ENCODE assay signal across 10 mouse cellular contexts in the genomic region with DNA sequence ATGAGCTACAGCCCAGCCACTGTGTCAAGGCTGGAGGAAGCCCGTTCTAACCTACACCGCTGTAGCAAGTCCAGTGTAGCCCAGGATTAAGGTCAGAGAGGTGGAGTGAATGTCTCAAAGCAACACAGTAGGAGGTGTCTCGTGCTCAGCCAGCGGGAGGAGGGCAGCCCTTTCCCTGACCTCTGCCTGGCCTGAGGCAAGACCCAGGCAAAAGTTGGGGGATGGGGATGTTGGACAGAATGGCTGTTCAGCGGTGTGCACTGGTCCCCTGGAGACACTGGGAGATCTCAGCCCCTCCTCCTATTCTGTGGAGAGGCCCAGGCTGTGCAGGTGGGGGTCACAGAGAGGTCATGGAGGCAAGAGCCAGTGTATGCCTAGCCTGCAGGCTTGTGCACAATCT. TPM values are rescaled to one million over a fixed set of nuclear protein-coding genes. Genes with fewer than 3 reads are reported as not detected.
DNase-seq lines count a peak whose midpoint lies in the region; ATAC-seq lines count a peak whose summit lies in the region.
"Had no signal": no experiment of that assay in that cellular context is flagged by ENCODE, and none has a peak within 500 bp of the region (broad histone marks: within the 10 kb centered on the region; RNA-seq: fewer than 3 reads in every experiment).

No protein-coding gene starts in this region.

- WGBS in forebrain, embryonic 11.5 days: under 1% methylated on average over 5 of the region's 5 CpGs
- 3% methylated on average over 5 of the region's 5 CpGs for WGBS in forebrain, embryonic 13.5 days
- WGBS in embryonic facial prominence, embryonic 11.5 days: 2% methylated on average over 5 of the region's 5 CpGs
- 17% methylated on average over 5 of the region's 5 CpGs for WGBS in intestine, embryonic 15.5 days

- no peaks in the 10 kb centered on the region for H3K36me3 ChIP-seq in forebrain, embryonic 11.5 days (ENCODE audit: control insufficient read depth, insufficient read depth, low read length)
- H3K36me3 ChIP-seq in forebrain, embryonic 13.5 days (ENCODE audit: poor library complexity, severe bottlenecking): no peaks in the 10 kb centered on the region
- no peaks in the 10 kb centered on the region for H3K36me3 ChIP-seq in embryonic facial prominence, embryonic 11.5 days (replicated peaks; ENCODE audit: control insufficient read depth, insufficient read depth, low read depth, low read length)
- H3K36me3 ChIP-seq in intestine, embryonic 15.5 days: no peaks in the 10 kb centered on the region
- H3K36me3 ChIP-seq: neural tube, embryonic 12.5 days had no signal

- H3K9ac ChIP-seq in forebrain, embryonic 11.5 days (ENCODE audit: low read length): no peak overlapping the region; the same call in 1 of the 2 replicates
- no peak overlapping the region for H3K9ac ChIP-seq in forebrain, embryonic 13.5 days
- no peak overlapping the region; the same call in 1 of the 2 replicates for H3K9ac ChIP-seq in embryonic facial prominence, embryonic 11.5 days (replicated peaks; ENCODE audit: low read length)
- no peak overlapping the region for H3K9ac ChIP-seq in intestine, embryonic 15.5 days
- H3K9ac ChIP-seq: neural tube, embryonic 12.5 days had no signal

- H3K27me3 ChIP-seq in forebrain, embryonic 11.5 days (ENCODE audit: control insufficient read depth, insufficient read depth, low read length): no peaks in the 10 kb centered on the region
- H3K27me3 ChIP-seq in forebrain, embryonic 13.5 days: no peaks in the 10 kb centered on the region
- no peaks in the 10 kb centered on the region for H3K27me3 ChIP-seq in embryonic facial prominence, embryonic 11.5 days (ENCODE audit: control insufficient read depth, insufficient read depth, low read length)
- H3K27me3 ChIP-seq in intestine, embryonic 15.5 days (replicated peaks): no peaks in the 10 kb centered on the region
- H3K27me3 ChIP-seq: neural tube, embryonic 12.5 days had no signal

- no peak for ATAC-seq in forebrain, embryonic 11.5 days (replicated peaks; ENCODE audit: low FRiP score)
- no peak for ATAC-seq in forebrain, embryonic 13.5 days
- peak; percentile 53; the same call in 1 of the 2 replicates for ATAC-seq in embryonic facial prominence, embryonic 11.5 days (replicated peaks; ENCODE audit: insufficient number of reproducible peaks, low FRiP score, low TSS enrichment, low read depth)
- no peak for ATAC-seq in intestine, embryonic 15.5 days

- peaks cover 12% of the 10 kb centered on the region for H3K4me1 ChIP-seq in forebrain, embryonic 11.5 days (replicated peaks; ENCODE audit: control insufficient read depth, insufficient read depth, low read length)
- peaks cover 13% of the 10 kb centered on the region for H3K4me1 ChIP-seq in forebrain, embryonic 13.5 days
- peaks cover 8% of the 10 kb centered on the region for H3K4me1 ChIP-seq in embryonic facial prominence, embryonic 11.5 days (ENCODE audit: control insufficient read depth, insufficient read depth, low read length)
- H3K4me1 ChIP-seq in intestine, embryonic 15.5 days (replicated peaks): peaks cover 12% of the 10 kb centered on the region

- peak; percentile 53 for DNase-seq in forebrain, embryonic 11.5 days (ENCODE audit: low spot score)
- DNase-seq in ES-CJ7 (ENCODE audit: low read depth, low spot score): peak; percentile 100
- DNase-seq in embryonic facial prominence, embryonic 11.5 days (ENCODE audit: low spot score): no peak
- DNase-seq in liver: peak; percentile 42
- DNase-seq in cerebellum, postnatal 36 days: no peak
- no peak for DNase-seq in gastrocnemius, adult 18-20 months (ENCODE audit: low spot score)

- no peaks in the 10 kb centered on the region for H3K9me3 ChIP-seq in forebrain, embryonic 11.5 days (ENCODE audit: control insufficient read depth, low read length)
- no peaks in the 10 kb centered on the region for H3K9me3 ChIP-seq in forebrain, embryonic 13.5 days (replicated peaks)
- no peaks in the 10 kb centered on the region for H3K9me3 ChIP-seq in embryonic facial prominence, embryonic 11.5 days (replicated peaks; ENCODE audit: control insufficient read depth, low read length)
- no peaks in the 10 kb centered on the region for H3K9me3 ChIP-seq in intestine, embryonic 15.5 days
- H3K9me3 ChIP-seq: neural tube, embryonic 12.5 days had no signal

- H3K4me3 ChIP-seq in forebrain, embryonic 11.5 days (ENCODE audit: low read depth, low read length): no peak overlapping the region
- no peak overlapping the region for H3K4me3 ChIP-seq in forebrain, embryonic 13.5 days
- H3K4me3 ChIP-seq in embryonic facial prominence, embryonic 11.5 days (ENCODE audit: low read depth, low read length): no peak overlapping the region
- no peak overlapping the region for H3K4me3 ChIP-seq in intestine, embryonic 15.5 days (replicated peaks)
- H3K4me3 ChIP-seq: neural tube, embryonic 12.5 days had no signal

- no peak overlapping the region for H3K4me2 ChIP-seq in forebrain, embryonic 11.5 days (ENCODE audit: low read depth, low read length, severe bottlenecking)
- H3K4me2 ChIP-seq in forebrain, embryonic 13.5 days: no peak overlapping the region
- H3K4me2 ChIP-seq in embryonic facial prominence, embryonic 11.5 days (ENCODE audit: low read depth, low read length): no peak overlapping the region
- no peak overlapping the region for H3K4me2 ChIP-seq in intestine, embryonic 15.5 days (replicated peaks)
- H3K4me2 ChIP-seq: neural tube, embryonic 12.5 days had no signal

- H3K27ac ChIP-seq in forebrain, embryonic 11.5 days (ENCODE audit: low read depth, low read length): peak overlapping the region; percentile 31; the same call in 1 of the 2 replicates
- H3K27ac ChIP-seq in forebrain, embryonic 13.5 days: no peak overlapping the region
- no peak overlapping the region for H3K27ac ChIP-seq in embryonic facial prominence, embryonic 11.5 days (replicated peaks; ENCODE audit: low read depth, low read length)
- no peak overlapping the region for H3K27ac ChIP-seq in intestine, embryonic 15.5 days
- H3K27ac ChIP-seq: neural tube, embryonic 12.5 days had no signal

RNA-seq across cellular contexts. Expression of gene 1700001O22Rik, which starts 24.2 kb away (rescaled TPM):
- polyA plus RNA-seq in forebrain, embryonic 11.5 days (2014; fragmentation: Nextera tagmentation; extraction: Ambion mirVana): 4.2 and 4.6 TPM in 2 replicates
- polyA plus RNA-seq in forebrain, embryonic 13.5 days (2015; fragmentation: Nextera tagmentation; extraction: Ambion mirVana): 3.8 and 4.5 TPM in 2 replicates
- polyA plus RNA-seq in embryonic facial prominence, embryonic 11.5 days (2014; fragmentation: Nextera tagmentation; extraction: Ambion mirVana): 1.8 and 3.6 TPM in 2 replicates
- total RNA-seq in gastrocnemius, adult 18-20 months (2021): 1 to 10 TPM; 2.4 to 8.2 TPM
- 1.1 and 1.8 TPM in 2 replicates for polyA plus RNA-seq in intestine, embryonic 15.5 days (2015; fragmentation: Nextera tagmentation; extraction: Ambion mirVana)
- total RNA-seq: liver, adult 2 months had no signal
- polyA plus RNA-seq: liver, adult 2 months had no signal

RNA-seq across cellular contexts. Expression of gene Ntmt1, which starts 28.4 kb away (rescaled TPM):
- 102 and 118 TPM in 2 replicates for polyA plus RNA-seq in forebrain, embryonic 11.5 days (2014; fragmentation: Nextera tagmentation; extraction: Ambion mirVana)
- polyA plus RNA-seq in forebrain, embryonic 13.5 days (2015; fragmentation: Nextera tagmentation; extraction: Ambion mirVana): 120 and 127 TPM in 2 replicates
- 98.9 and 101 TPM in 2 replicates for polyA plus RNA-seq in embryonic facial prominence, embryonic 11.5 days (2014; fragmentation: Nextera tagmentation; extraction: Ambion mirVana)
- 10 to 100 TPM; 10.6 to 11.3 TPM for total RNA-seq in gastrocnemius, adult 18-20 months (2021)
- polyA plus RNA-seq in intestine, embryonic 15.5 days (2015; fragmentation: Nextera tagmentation; extraction: Ambion mirVana): 84.5 and 85.4 TPM in 2 replicates

RNA-seq across cellular contexts. Expression of gene Asb6, which starts 50.9 kb away (rescaled TPM):
- polyA plus RNA-seq in forebrain, embryonic 11.5 days (2014; fragmentation: Nextera tagmentation; extraction: Ambion mirVana): 41.9 and 42.5 TPM in 2 replicates
- polyA plus RNA-seq in forebrain, embryonic 13.5 days (2015; fragmentation: Nextera tagmentation; extraction: Ambion mirVana): 39.4 and 43.4 TPM in 2 replicates
- polyA plus RNA-seq in embryonic facial prominence, embryonic 11.5 days (2014; fragmentation: Nextera tagmentation; extraction: Ambion mirVana): 27.6 and 35.7 TPM in 2 replicates
- total RNA-seq in gastrocnemius, adult 18-20 months (2021): 1 to 10 TPM; 7.2 to 9.7 TPM
- 22.4 and 23.3 TPM in 2 replicates for polyA plus RNA-seq in intestine, embryonic 15.5 days (2015; fragmentation: Nextera tagmentation; extraction: Ambion mirVana)

RNA-seq across cellular contexts. Expression of gene Prrx2, which starts 55.5 kb away (rescaled TPM):
- 30.8 and 33.6 TPM in 2 replicates for polyA plus RNA-seq in forebrain, embryonic 11.5 days (2014; fragmentation: Nextera tagmentation; extraction: Ambion mirVana)
- polyA plus RNA-seq in forebrain, embryonic 13.5 days (2015; fragmentation: Nextera tagmentation; extraction: Ambion mirVana): 1.8 and 3.0 TPM in 2 replicates
- polyA plus RNA-seq in embryonic facial prominence, embryonic 11.5 days (2014; fragmentation: Nextera tagmentation; extraction: Ambion mirVana): 106 and 109 TPM in 2 replicates
- total RNA-seq in gastrocnemius, adult 18-20 months (2021): 1 to 10 TPM; 1.9 TPM
- 2.5 and 4.3 TPM in 2 replicates for polyA plus RNA-seq in intestine, embryonic 15.5 days (2015; fragmentation: Nextera tagmentation; extraction: Ambion mirVana)
- total RNA-seq: liver, adult 2 months had no signal
- polyA plus RNA-seq: liver, adult 2 months had no signal

Comparison
In these comparisons a context has a peak if more than half of its experiments do, and no peak if none do; other contexts are left out.
1. DNase-seq: peak in forebrain, embryonic 11.5 days (single experiment), ES-CJ7 (single experiment) and liver (single experiment); none in embryonic facial prominence, embryonic 11.5 days (single experiment), cerebellum, postnatal 36 days (0 of 2) and gastrocnemius, adult 18-20 months (single experiment).